Mouse (Mus musculus) frontal cortex, postnatal 10 days (tissue): ENCODE results near the gene Gm45213.

Experiments
- DNase-seq, 2 experiments: peaks; one replicate each; pipeline ENCODE4 v3.0.0; 2022; ENCODE audit warnings: low spot score in 2 of 2, mixed read lengths in 1 of 2

The Gm45213 gene

GRCm38 (mm10) chr7:66043552-66044459 lies at the start of gene Gm45213:
Gm45213 (plus strand) TSS chr7:66043602.
- DNase-seq, result no peak

GRCm38 (mm10) chr7:66001035-66001754 lies 42.2 kb upstream of the Gm45213 start:
- no peak for DNase-seq

- DNase-seq, result no peak
Measured at GRCm38 (mm10) chr7:66001797-66002196, 41.6 kb upstream of the Gm45213 start.

DNA sequence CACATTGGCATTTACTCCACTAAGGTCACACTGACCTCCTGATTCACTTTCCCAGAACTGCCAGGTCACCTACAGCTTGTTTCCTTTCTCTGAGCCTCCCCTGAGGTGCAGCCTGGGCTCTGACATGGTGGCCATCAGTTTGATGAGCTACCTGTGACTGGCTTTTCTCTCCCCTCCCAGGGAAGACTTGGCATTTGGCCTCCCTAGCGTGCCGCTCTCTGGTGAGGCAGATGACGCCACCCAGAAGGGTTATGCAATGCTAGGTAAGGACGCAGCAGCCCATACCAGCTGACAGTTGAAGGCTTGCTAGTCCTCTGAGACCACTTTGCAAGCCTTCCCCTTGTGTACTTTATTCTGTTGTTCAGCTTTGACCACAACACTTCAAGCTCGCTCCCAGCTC lies 40.0 kb upstream of the Gm45213 start:
- DNase-seq, result no peak

DNA sequence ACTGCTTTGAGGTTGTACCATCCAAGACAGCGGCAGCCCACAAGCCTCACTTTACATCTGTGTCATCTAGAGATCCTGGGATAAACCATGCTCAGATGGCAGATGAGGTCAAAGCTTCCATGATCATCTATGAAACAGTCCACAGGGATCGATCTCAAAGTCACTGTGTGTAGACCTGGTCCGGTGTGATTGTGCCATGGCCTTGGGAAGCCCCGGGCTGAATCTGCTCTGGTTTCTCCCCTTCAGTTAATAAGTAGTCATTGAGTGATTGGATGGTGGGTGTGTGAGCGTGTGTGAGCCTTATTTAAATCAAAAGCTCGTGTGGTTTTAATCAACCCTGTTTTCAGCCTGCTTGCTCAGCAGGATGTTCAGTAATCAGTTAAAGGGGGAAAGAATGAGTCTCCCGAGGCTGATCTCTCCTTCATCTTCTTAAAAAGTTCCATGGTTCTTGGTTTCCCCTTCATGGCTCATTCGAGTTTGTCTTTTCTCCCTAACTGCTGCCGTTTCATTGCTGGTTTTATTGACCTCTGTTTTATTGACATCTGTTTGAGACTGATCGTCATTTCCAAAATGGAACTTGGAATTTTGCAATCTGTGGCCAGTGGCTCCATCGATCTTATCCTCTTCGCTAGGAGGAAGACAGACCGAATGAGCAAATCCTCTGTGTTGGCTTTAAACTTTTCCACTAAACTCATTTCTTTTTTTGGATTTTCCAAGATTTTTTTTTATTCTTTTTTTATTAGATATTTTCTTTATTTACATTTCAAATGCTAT lies 39.4 kb upstream of the Gm45213 start:
- no peak for DNase-seq

- no peak for DNase-seq
Measured at GRCm38 (mm10) chr7:66005066-66005465, 38.3 kb upstream of the Gm45213 start.

DNA sequence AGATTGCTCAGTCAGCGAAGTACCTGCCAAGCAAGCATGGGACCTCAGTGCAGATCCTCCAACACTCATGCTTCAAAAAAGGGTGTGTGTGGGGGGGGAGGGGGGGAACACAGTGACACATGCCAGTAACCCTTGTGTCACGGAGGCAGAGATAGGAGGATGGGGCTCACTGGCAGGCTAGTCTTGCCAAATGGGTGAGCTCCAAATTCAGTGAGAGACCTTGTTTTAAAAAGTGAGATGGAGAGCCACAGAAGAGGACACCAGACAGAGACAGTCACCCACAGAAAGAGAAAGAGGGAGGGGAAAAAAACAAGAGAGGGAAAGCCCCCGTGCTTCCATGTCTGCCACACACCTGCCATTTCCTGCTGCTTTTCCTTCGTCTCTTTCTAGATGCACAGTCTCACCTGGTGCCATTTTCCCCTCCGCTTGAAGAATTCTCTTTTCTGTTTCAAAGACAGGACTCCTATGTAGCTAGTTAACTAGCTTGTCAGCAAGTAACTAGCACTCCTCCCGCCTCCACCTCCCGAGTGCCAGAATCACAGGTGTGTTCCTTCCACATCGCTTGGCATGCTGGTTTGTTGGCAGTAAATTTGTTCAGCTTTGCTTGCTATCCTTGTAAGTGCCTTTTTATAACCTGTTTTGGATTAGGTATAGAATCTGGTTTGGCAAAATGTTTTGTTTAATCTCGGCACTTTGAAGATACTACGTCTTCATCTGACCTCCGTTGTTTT lies 35.1 kb upstream of the Gm45213 start:
- no peak for DNase-seq

DNA sequence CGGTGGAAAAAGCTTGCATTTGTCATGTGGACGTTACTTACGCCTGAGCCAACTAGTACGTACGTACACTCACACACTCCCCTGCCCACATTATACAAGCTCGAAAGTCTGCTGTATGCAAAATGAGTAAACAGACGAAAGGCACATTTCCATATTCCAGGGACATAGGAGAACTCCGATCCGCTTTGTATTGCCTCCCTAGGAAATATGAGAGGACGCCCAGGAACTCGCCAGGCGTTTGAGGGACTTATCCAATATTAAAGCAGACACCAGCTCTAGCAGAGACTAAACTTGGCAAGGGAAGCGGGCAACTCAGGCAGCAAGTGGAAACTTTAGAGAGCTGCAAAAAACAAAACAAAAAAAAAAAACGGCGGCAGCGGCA lies 34.5 kb upstream of the Gm45213 start:
- DNase-seq, result no peak

DNA sequence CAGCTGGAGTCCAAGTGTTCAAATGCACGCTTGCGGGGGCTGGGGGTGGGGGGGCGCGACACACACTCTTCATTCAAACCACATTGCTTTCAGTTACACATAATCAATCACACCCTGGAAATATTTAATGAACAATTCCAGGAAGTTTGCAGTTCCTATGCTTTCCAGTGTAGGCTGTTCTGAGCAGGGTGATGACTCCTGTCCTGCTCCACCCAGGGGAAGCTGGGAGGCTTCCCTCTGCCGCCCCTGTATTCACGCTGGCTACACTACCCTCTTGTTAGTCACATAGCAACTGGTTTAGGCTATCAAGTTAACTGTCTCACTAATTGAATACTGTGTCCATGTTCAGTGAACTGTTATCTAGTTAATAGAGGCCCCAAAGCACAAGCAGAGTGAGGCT lies 32.9 kb upstream of the Gm45213 start:
- DNase-seq, result no peak

DNA sequence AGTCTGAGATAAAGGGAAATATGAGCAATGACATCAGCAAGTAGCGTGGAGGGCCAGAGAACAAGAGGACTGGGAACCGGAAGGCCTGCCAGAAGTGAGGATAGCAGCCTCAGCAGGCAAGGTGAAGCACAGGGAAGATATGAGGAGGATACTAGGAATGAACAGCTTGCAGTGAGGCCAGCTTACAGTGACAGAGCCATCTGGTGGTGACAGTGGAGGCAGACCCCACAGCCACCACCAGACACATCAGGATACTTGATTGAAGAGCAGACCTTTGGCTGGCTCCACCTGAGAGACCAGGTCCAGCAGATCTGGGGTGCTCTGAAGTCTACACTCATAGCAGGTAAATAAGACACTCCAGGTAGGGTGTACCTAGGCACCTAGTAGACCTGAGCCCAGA lies 15.7 kb upstream of the Gm45213 start:
- DNase-seq, result peak in 1 of 2 experiments; percentile 21

DNA sequence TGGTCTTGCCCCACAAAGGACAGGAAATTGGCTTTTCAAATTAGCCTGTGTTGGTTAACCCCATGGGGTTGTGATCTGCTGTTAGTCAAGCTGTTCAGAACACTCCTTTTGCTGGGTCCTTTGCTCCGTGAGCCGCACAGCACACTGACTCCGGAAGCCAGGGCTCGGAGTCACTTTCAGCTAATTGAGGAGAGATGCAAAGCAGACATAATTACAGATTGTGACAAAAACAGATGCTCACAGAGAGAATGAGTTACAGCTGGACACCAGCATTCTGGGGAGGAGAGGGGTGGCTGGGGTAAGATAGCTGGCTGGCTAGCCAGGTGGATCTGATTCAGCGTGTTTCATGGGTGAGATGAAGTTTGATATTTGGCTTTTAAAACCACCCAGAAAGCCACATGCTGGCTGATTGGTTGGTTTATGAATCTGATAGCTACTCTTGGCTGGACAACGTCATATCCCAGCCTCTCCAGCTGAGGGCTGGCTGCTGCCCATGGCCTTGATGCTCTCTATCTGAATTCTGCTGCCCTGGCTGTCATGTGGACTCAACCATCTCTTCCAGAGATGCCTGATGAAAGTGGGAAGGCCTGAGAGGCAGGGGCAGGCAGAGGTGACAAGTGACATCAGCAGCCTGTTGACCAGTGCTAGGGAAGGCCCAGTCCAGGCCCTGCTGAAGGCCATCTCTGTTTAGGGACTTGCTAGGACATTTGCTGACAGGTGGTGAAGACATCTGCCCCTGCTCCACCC lies 14.5 kb upstream of the Gm45213 start:
- DNase-seq, result no peak

GRCm38 (mm10) chr7:66036809-66037208 lies 6.6 kb upstream of the Gm45213 start:
- DNase-seq, result no peak

GRCm38 (mm10) chr7:66038261-66038660 lies 5.1 kb upstream of the Gm45213 start:
- DNase-seq, result no peak

- no peak for DNase-seq
Measured at GRCm38 (mm10) chr7:66038730-66039129, 4.7 kb upstream of the Gm45213 start.

GRCm38 (mm10) chr7:66040026-66040814 lies 3.2 kb upstream of the Gm45213 start:
- no peak for DNase-seq

- no peak for DNase-seq
Measured at GRCm38 (mm10) chr7:66044617-66045016, 1.2 kb downstream of the Gm45213 start.

DNA sequence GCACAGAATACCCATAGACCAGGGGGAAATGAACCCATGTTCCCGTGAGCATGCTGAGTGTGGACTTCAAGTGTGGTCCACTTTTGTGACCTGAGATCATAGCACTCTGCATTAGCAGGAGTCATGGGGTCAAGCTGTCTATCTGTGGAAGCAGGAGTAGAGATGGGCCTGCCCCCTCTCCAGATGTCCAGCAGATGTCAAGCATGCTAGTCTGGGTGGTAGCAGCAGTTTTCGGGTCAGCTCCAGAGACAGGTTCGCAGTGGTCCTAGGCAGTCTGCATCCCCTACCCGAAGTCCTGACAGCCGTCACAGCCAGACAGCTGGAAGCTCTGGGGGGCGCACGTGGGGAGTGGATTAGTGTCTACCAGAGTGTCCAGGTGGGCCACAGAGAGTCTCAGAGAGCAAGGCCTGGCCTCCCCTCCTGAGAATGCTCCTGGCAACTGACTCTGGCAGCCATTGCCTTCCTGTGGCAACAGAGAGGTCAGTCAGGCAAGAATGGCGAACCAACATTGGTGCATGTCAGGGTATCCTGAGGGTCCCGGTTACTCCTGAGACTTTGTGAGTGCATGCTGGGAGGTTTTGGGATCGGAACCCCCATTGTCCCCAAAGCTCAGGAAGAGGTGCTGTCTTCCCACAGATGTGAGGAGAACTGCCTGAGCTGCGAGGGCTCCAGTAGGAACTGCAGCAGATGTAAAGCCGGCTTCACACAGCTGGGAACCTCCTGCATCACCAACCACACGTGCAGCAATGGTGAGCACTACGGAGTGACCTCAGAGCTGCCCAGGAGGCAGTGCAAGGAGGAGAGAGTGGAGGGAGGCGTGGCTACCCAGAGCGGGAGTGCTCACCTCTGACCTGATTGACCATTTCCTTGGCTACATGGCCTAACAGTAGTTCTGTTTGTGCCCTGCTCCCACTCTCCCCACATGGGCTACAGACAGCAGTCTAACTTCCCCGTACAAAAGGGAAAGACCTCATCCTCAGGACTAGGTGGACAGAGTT lies 3.8 kb downstream of the Gm45213 start:
- no peak for DNase-seq

- DNase-seq, result no peak
Measured at GRCm38 (mm10) chr7:66047975-66048374, 4.6 kb downstream of the Gm45213 start.
